Mouse (Mus musculus): ENCODE measurements around the gene Nhs.

GRCm38 (mm10) chrX:162158743-162159636 is 540 bp downstream of the Nhs start:
- TF ChIP-seq CTCF (IDR thresholded peaks at IDR 0.05; ENCODE audit: borderline replicate concordance, extremely low read depth, insufficient read depth, insufficient read length) (no peak), POLR2A (IDR thresholded peaks at IDR 0.05; ENCODE audit: borderline replicate concordance, extremely low read depth, insufficient read depth, insufficient read length, poor library complexity, severe bottlenecking) (no peak)
